Mouse (Mus musculus) C2C12 (cell line): ENCODE data around the gene Ctsc.

Source experiments
- CTCF ChIP-seq: IDR thresholded peaks from one replicate; pipeline ENCODE4 v1.5.1; 2011; ENCODE audit not compliant: control insufficient read depth, insufficient read depth, insufficient read length
- FOSL1 ChIP-seq: IDR thresholded peaks from one replicate; pipeline ENCODE4 v1.8.0; 2011; ENCODE audit warnings: mild to moderate bottlenecking, low read length; ENCODE audit not compliant: poor library complexity, insufficient read depth, severe bottlenecking
- MAX ChIP-seq: IDR thresholded peaks from one replicate; pipeline ENCODE4 v1.6.1; 2011; ENCODE audit warnings: mild to moderate bottlenecking, control low read depth
- MYOD1 ChIP-seq: IDR thresholded peaks from one replicate; pipeline ENCODE4 v1.6.1; 2011; ENCODE audit warnings: low read depth; ENCODE audit not compliant: control insufficient read depth, insufficient read length
- MYOG ChIP-seq: IDR thresholded peaks from one replicate; pipeline ENCODE4 v1.6.1; 2011; ENCODE audit not compliant: control insufficient read depth, insufficient read length; ENCODE audit errors: extremely low read depth
- USF1 ChIP-seq: IDR thresholded peaks from one replicate; pipeline ENCODE4 v1.6.1; 2011; ENCODE audit warnings: low read depth, mild to moderate bottlenecking, control low read depth, moderate library complexity

DNA sequence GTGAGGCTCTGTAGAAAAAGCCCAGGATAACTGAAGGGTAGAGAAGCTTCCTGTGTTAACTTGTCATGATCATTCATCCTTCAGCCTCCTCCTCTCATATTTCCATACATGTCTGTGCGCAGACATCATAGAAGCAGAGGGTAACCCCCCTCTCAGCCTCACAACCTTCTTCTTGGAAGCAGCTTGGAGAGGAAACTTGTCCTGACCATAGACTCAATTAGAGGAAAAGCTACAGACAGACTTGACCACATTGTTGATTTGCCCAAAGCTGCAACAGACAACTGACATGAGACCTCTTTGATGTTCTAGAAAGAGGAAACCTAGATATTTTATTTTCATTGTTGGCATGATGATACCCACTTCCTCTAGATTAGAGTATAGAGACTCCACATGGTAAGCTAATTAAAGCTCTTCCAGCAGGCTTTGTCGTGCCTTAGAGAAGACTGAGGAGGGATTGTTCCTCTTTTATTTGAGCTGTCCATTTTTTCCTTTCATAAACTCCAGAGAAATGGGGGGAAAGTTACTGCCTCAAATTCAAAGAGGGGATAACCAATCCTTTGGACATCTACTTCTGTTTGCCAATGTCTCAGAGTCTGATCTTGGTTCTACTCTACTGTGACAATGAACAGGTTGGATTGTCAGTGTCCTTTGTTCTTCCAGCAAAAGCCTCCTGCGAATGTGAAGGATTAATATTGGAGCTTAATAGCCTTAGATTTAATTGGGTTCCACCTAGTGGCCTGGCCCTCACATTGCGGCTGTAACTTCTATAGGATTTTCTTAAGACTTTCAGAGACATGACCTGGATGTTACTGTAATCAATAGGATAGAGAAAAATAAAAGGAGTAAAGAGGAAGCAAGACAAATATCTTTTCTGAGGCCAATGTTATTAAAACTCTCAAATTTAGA is 79.2 kb downstream of the Ctsc start:
- TF ChIP-seq USF1: no peak
- no peak for TF ChIP-seq FOSL1
- TF ChIP-seq CTCF: no peak
- no peak for TF ChIP-seq MYOG
- no peak for TF ChIP-seq MYOD1
- TF ChIP-seq MAX: no peak
